Mouse (Mus musculus) spleen, adult 2 months (tissue): ENCODE measurements around the gene Ift22.

Experiments
- CTCF ChIP-seq: fragments of 200-500 bp; IDR thresholded peaks from 2 replicates; pipeline ENCODE4 v1.5.1; 2011; ENCODE audit warnings: mild to moderate bottlenecking, inconsistent platforms; ENCODE audit not compliant: insufficient read depth, insufficient read length, insufficient replicate concordance; ENCODE audit errors: extremely low read depth
- POLR2A ChIP-seq: fragments of 200-500 bp; IDR thresholded peaks from 2 replicates; pipeline ENCODE4 v1.6.1; 2011; ENCODE audit warnings: low read depth, low read length, inconsistent platforms

GRCm38 (mm10) chr5:136880101-136880500 is 27.8 kb upstream of the Ift22 start:
- TF ChIP-seq CTCF (no peak), POLR2A (no peak)
